Mouse (Mus musculus) testis, adult 2 months (tissue): ENCODE results near the gene C1qb.
A peak's percentile ranks its signal among the peaks of the same experiment; 100 is the strongest.

Experiments
- CTCF ChIP-seq: fragments of 200-500 bp; IDR thresholded peaks from 2 replicates; pipeline ENCODE4 v1.5.1; 2012; ENCODE audit warnings: low read depth, mild to moderate bottlenecking, inconsistent platforms, low read length, moderate library complexity; ENCODE audit not compliant: control insufficient read depth, insufficient read depth, insufficient replicate concordance
- POLR2A ChIP-seq: fragments of 200-500 bp; IDR thresholded peaks from 2 replicates; pipeline ENCODE4 v1.6.1; 2012; ENCODE audit warnings: low read depth, mild to moderate bottlenecking, inconsistent platforms, low read length, moderate library complexity; ENCODE audit not compliant: control insufficient read depth

- TF ChIP-seq CTCF: no peak
- peak; percentile 63 for TF ChIP-seq POLR2A
These were observed 7.8 kb downstream of the C1qb start for GRCm38 (mm10) chr4:136878171-136878570.
